Mouse (Mus musculus): Measurements from ENCODE around the gene Pllp. TPM values are rescaled to one million over a fixed set of nuclear protein-coding genes. Genes with fewer than 3 reads are reported as not detected.

The Pllp gene
- polyA plus RNA-seq, 1 experiment from 2014 or later = 0.63 TPM

DNA sequence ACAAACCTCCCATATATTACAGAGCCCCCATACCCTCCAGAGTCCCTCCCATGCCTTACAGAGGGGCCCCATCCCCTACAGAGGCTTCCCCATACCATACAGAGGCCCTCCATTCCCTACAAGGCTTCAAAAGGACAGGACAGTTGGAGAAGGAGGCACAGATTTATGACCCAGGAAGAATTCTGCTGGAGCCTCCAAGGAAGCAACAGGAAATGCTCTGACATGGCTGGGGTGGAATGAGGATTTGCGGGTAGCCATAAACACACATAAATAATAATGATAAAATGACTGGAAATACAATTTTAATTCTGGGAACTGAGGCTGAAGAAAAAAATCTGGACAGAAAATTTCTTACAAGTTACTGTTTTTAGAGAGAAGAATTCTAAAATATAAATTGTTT lies 20.8 kb upstream of the Pllp start:
- Histone ChIP-seq H3K27me3 (no peaks in the 10 kb centered on the region), H3K9me3 (replicated peaks) (no peaks in the 10 kb centered on the region), H3K4me2 (no peak overlapping the region), H3K36me3 (ENCODE audit: poor library complexity, severe bottlenecking) (no peaks in the 10 kb centered on the region), H3K9ac (no peak overlapping the region), H3K4me3 (no peak overlapping the region), H3K4me1 (no peaks in the 10 kb centered on the region), H3K27ac (no peak overlapping the region)
- WGBS = 94% methylated on average over 1 of the region's 1 CpGs
- ATAC-seq = no peak

DNA sequence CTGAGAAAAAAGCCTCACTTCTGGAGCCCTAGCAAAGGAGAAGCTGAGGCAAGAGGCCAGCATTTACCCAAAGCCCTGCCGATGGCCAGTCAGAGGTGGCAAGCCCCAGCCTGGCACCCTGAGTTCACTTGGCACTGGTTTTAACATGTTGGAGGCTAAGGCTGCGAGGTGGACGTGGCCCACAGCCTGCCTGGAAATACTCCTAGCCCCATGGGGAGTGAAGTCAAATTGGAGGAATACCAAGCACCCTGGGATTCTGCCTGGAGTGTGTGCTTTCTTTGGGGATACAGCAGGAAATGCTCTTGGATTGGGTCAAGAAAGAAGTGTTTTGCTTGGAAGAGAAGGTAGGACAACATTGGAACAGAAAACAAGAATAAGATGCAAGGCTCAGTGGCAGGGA lies 19.8 kb upstream of the Pllp start:
- Histone ChIP-seq H3K27ac (no peak overlapping the region), H3K27me3 (no peaks in the 10 kb centered on the region), H3K9ac (no peak overlapping the region), H3K4me2 (no peak overlapping the region), H3K36me3 (ENCODE audit: poor library complexity, severe bottlenecking) (no peaks in the 10 kb centered on the region), H3K4me3 (no peak overlapping the region), H3K4me1 (no peaks in the 10 kb centered on the region), H3K9me3 (replicated peaks) (no peaks in the 10 kb centered on the region)
- no peak for ATAC-seq
- WGBS = 79% methylated on average over 3 of the region's 3 CpGs

DNA sequence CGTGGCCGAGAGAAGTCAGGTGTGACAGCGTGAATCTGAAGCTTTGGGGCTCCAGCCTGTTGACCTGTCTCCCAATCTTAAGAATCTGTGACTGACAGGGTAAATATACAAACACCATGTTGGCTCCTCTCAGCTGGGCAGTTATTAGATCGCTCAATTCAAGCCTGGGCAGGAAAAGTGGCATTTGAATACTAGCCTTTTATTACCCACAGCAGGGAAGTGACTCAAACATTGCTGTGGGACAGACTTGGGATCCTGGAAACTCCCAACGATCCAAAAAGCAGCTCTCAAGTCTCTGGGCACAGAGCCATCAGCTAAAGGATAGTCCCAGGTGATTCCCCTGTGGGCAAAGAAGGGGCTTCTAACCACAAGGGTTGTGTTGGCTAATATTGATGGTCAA lies 18.5 kb upstream of the Pllp start:
- no peak overlapping the region for H3K4me2 ChIP-seq
- ATAC-seq = no peak
- H3K4me1 ChIP-seq = no peaks in the 10 kb centered on the region
- H3K4me3 ChIP-seq = no peak overlapping the region
- 43% methylated on average over 5 of the region's 5 CpGs for WGBS
- H3K9ac ChIP-seq = no peak overlapping the region
- H3K36me3 ChIP-seq (ENCODE audit: poor library complexity, severe bottlenecking) = no peaks in the 10 kb centered on the region
- no peak overlapping the region for H3K27ac ChIP-seq
- no peaks in the 10 kb centered on the region for H3K9me3 ChIP-seq (replicated peaks)
- H3K27me3 ChIP-seq = no peaks in the 10 kb centered on the region

- no peak overlapping the region for H3K4me2 ChIP-seq
- H3K9me3 ChIP-seq (replicated peaks) = no peaks in the 10 kb centered on the region
- 65% methylated on average over 5 of the region's 5 CpGs for WGBS
- no peaks in the 10 kb centered on the region for H3K4me1 ChIP-seq
- no peak overlapping the region for H3K9ac ChIP-seq
- H3K36me3 ChIP-seq (ENCODE audit: poor library complexity, severe bottlenecking) = no peaks in the 10 kb centered on the region
- ATAC-seq = no peak
- H3K27me3 ChIP-seq = no peaks in the 10 kb centered on the region
- no peak overlapping the region for H3K4me3 ChIP-seq
- peak overlapping the region; percentile 44; the same call in 1 of the 2 replicates for H3K27ac ChIP-seq
These were observed 15.2 kb upstream of the Pllp start for GRCm38 (mm10) chr8:94711160-94711718.

- H3K4me1 ChIP-seq = no peaks in the 10 kb centered on the region
- no peaks in the 10 kb centered on the region for H3K36me3 ChIP-seq (ENCODE audit: poor library complexity, severe bottlenecking)
- no peak for ATAC-seq
- H3K27me3 ChIP-seq = no peaks in the 10 kb centered on the region
- H3K27ac ChIP-seq = no peak overlapping the region
- H3K9me3 ChIP-seq (replicated peaks) = no peaks in the 10 kb centered on the region
- no peak overlapping the region for H3K9ac ChIP-seq
- H3K4me2 ChIP-seq = no peak overlapping the region
- WGBS = 61% methylated on average over 8 of the region's 8 CpGs
- no peak overlapping the region for H3K4me3 ChIP-seq
These were observed 14.3 kb upstream of the Pllp start for GRCm38 (mm10) chr8:94710336-94710735.

DNA sequence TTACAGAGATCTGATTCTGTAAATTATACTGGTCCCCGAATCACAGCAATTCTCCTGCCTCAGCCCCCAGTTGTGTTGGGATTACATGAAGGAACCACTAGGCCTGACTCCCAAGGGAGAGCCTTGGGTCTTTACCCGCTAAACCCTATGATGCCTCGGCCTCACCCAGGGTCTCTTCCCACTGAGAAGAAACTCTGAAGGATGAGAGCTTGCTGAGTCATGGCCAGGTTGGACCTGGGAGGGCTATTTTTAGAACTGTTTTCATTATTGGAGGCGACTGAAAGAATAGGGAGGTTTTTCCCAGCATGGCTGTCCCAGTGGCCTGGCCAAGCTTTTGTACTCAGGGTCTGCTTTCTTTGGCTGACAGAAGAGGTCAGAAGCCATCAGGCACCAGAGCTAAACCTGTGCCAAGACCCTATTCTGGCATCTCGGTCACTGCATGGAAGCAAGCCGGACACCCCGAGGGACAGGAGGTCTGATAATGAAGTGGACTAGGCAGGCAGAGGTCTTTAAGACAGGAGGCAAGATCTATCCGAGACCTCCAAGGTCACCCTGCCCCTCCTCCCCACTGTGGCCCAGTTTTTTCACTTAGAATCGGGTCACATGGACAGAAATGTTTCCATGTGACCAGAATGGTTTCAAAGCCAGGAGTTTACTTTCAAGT lies 10.8 kb upstream of the Pllp start:
- 81% methylated on average over 9 of the region's 9 CpGs for WGBS
- no peak overlapping the region for H3K4me3 ChIP-seq
- no peaks in the 10 kb centered on the region for H3K36me3 ChIP-seq (ENCODE audit: poor library complexity, severe bottlenecking)
- no peak for ATAC-seq
- no peaks in the 10 kb centered on the region for H3K9me3 ChIP-seq (replicated peaks)
- H3K9ac ChIP-seq = no peak overlapping the region
- no peak overlapping the region for H3K4me2 ChIP-seq
- H3K27me3 ChIP-seq = no peaks in the 10 kb centered on the region
- no peak overlapping the region for H3K27ac ChIP-seq
- no peaks in the 10 kb centered on the region for H3K4me1 ChIP-seq

DNA sequence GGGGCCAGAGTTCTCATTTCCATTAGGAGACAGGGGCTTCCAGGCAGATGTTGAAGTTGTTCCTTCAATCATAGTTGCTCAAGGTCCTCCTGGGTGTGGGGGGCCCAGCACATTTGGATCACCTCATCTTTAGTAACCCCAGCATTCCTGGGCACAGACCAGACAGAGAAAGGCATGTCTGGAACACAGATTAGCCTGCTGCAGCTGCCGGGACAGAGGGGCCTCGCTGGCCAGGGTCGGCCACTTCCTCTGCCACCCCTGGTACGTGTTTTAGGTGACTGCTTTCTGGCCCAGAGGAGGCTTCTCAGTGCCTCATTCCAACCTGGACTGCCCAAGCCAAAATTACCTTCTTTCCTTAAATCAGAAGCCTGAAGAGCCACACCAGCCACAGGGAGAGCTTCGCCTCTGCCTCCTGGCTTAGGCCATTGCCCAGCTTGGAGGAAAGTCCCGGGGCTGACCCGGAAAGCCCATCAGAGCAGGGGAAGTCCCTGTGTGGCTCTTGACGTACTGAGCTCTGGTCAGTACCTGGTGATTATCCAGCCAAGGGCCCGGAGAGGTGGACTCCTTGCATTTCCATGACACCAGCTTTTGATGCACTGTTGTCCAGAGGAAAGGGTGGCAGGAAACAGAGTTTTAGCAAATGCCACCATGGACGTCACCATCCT lies 9.6 kb upstream of the Pllp start:
- no peaks in the 10 kb centered on the region for H3K9me3 ChIP-seq (replicated peaks)
- no peaks in the 10 kb centered on the region for H3K27me3 ChIP-seq
- H3K4me1 ChIP-seq = no peaks in the 10 kb centered on the region
- H3K36me3 ChIP-seq (ENCODE audit: poor library complexity, severe bottlenecking) = no peaks in the 10 kb centered on the region
- no peak for ATAC-seq
- 86% methylated on average over 10 of the region's 10 CpGs for WGBS
- no peak overlapping the region for H3K27ac ChIP-seq
- no peak overlapping the region for H3K4me2 ChIP-seq
- H3K9ac ChIP-seq = no peak overlapping the region
- no peak overlapping the region for H3K4me3 ChIP-seq

DNA sequence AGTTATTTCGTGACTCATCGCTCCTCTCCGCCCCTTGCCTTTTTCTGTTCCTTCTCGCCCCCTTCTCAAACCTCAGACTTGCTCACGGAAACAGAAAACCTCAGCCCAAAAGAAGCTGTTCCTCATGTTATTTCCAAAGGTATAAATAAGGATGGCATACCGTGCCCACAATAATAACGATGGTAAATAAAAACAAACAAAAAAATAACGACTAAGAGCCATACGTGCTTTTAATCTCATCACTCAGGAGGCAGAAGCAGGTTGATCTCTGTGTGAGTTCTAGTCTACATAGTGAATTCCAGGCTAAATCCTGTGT lies 8.5 kb upstream of the Pllp start:
- no peak for ATAC-seq
- Histone ChIP-seq H3K9ac (peak overlapping the region; percentile 71), H3K4me3 (peak overlapping the region; percentile 52), H3K9me3 (replicated peaks) (no peaks in the 10 kb centered on the region), H3K27me3 (no peaks in the 10 kb centered on the region), H3K27ac (peak overlapping the region; percentile 69), H3K36me3 (ENCODE audit: poor library complexity, severe bottlenecking) (no peaks in the 10 kb centered on the region), H3K4me2 (peak overlapping the region; percentile 70), H3K4me1 (no peaks in the 10 kb centered on the region)
- 13% methylated on average over 9 of the region's 9 CpGs for WGBS

- Histone ChIP-seq H3K9me3 (replicated peaks) (no peaks in the 10 kb centered on the region), H3K9ac (peak overlapping the region; percentile 71), H3K27me3 (no peaks in the 10 kb centered on the region), H3K4me3 (peak overlapping the region; percentile 52), H3K36me3 (ENCODE audit: poor library complexity, severe bottlenecking) (no peaks in the 10 kb centered on the region), H3K4me2 (peak overlapping the region; percentile 70), H3K27ac (peak overlapping the region; percentile 69), H3K4me1 (no peaks in the 10 kb centered on the region)
- under 1% methylated on average over 35 of the region's 35 CpGs for WGBS
- ATAC-seq = peak; percentile 92
These were observed 8.0 kb upstream of the Pllp start for GRCm38 (mm10) chr8:94703972-94704668.

DNA sequence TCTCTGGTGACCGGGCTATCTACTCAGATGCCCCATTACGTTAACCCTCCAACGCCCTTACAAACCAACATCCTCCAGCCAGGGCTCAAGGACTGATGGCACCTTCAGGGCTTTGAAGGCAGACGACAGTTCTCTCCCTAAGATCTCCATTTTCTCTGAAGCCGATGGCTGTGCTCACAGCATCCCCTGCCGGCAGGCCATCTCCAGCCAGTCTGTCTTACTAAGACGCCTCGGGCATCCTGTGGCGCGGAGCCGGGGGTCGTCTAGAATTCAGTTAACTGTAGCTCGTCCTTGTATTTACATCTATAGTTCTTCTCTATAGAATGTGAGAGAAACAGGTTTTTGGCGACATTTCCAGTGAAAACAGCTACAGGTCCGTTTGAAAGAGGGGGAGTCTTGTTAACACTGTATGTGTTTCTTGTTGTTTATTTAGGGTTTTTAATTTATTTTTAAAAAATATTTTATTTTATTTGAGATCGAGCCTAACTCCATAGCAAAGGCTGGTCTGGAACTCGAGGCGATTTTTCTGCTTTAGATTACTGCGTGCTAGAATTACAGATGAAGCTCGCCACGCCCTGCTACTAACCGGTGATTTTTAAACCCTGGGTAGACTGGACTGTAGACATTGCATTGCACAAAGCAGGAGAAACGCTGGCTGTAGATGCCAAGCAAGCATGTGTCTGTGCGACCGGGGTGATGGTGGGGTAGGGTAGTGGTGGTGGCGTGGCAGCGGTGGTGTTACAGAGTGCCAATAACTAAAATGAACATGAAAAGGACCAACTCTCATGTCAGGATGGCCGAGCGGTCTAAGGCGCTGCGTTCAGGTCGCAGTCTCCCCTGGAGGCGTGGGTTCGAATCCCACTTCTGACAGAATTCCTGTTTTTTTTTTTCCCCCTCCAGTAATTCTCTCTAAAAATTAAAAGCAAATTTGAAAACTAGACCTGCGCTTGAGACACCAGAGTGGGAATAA lies 7.1 kb upstream of the Pllp start:
- peak; percentile 75 for ATAC-seq
- Histone ChIP-seq H3K9me3 (replicated peaks) (no peaks in the 10 kb centered on the region), H3K4me3 (peak overlapping the region; percentile 48), H3K4me2 (peak overlapping the region; percentile 59), H3K27ac (peak overlapping the region; percentile 25; the same call in 1 of the 2 replicates), H3K9ac (peak overlapping the region; percentile 55), H3K27me3 (peaks cover under 1% of the 10 kb centered on the region), H3K36me3 (ENCODE audit: poor library complexity, severe bottlenecking) (no peaks in the 10 kb centered on the region), H3K4me1 (no peaks in the 10 kb centered on the region)
- WGBS = under 1% methylated on average over 35 of the region's 35 CpGs

DNA sequence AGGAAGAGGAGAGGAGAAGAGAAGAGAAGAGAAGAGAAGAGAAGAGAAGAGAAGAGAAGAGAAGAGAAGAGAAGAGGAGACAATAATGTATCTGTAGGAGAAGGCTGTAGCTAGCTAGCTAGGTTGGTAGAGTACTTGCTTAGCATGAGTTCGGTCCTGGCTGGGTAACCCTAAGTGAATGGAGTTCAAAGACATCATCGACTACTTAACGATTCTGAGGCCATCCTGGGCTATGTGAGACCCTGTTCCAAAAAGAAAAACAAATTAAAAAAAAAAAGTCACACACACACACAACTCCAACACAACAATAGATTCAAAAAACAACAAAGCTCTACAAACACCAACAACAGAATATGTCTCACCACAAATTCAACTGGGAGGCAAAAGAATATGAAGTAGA lies 6.1 kb upstream of the Pllp start:
- Histone ChIP-seq H3K4me2 (peak overlapping the region; percentile 59; the same call in 1 of the 2 replicates), H3K36me3 (ENCODE audit: poor library complexity, severe bottlenecking) (no peaks in the 10 kb centered on the region), H3K9ac (no peak overlapping the region), H3K4me1 (no peaks in the 10 kb centered on the region), H3K27me3 (peaks cover 8% of the 10 kb centered on the region), H3K4me3 (no peak overlapping the region), H3K9me3 (replicated peaks) (no peaks in the 10 kb centered on the region), H3K27ac (no peak overlapping the region)
- WGBS = 71% methylated on average over 3 of the region's 3 CpGs
- no peak for ATAC-seq
